Mouse (Mus musculus): ENCODE results near the gene Hoxb3.

- TF ChIP-seq CTCF (IDR thresholded peaks at IDR 0.05; ENCODE audit: low read depth): no peak
- TF ChIP-seq EP300 (IDR thresholded peaks at IDR 0.05; ENCODE audit: low read depth): no peak
Measured at GRCm38 (mm10) chr11:96320688-96321087, 2.4 kb upstream of the Hoxb3 start.
